Mouse (Mus musculus): ENCODE data around the gene Sh3gl1. TPM values are rescaled to one million over a fixed set of nuclear protein-coding genes. Genes with fewer than 3 reads are reported as not detected.

Gene Sh3gl1
- polyA plus RNA-seq, 1 experiment from 2014 or later = 44.9 TPM

GRCm38 (mm10) chr17:55969560-55969959 lies 66.9 kb downstream of the Sh3gl1 start:
- H3K27me3 ChIP-seq (ENCODE audit: control insufficient read depth, insufficient read depth, low read depth, low read length) = peaks cover 31% of the 10 kb centered on the region
- ATAC-seq (ENCODE audit: low read depth) = no peak
- H3K4me1 ChIP-seq (ENCODE audit: control insufficient read depth, low read depth, low read length) = no peaks in the 10 kb centered on the region
- no peaks in the 10 kb centered on the region; the same call in none of the 2 replicates for H3K36me3 ChIP-seq (ENCODE audit: control insufficient read depth, insufficient read depth)
- H3K27ac ChIP-seq (ENCODE audit: low read length) = no peak overlapping the region
- no peaks in the 10 kb centered on the region for H3K9me3 ChIP-seq (replicated peaks; ENCODE audit: control insufficient read depth, low read length)
- WGBS (ENCODE audit: insufficient replicate concordance) = 46% methylated on average over 14 of the region's 14 CpGs
- no peak overlapping the region for H3K4me3 ChIP-seq (ENCODE audit: low read depth, low read length)
- no peak overlapping the region for H3K4me2 ChIP-seq (ENCODE audit: low read depth, low read length)
- H3K9ac ChIP-seq (ENCODE audit: low read depth, low read length) = no peak overlapping the region

DNA sequence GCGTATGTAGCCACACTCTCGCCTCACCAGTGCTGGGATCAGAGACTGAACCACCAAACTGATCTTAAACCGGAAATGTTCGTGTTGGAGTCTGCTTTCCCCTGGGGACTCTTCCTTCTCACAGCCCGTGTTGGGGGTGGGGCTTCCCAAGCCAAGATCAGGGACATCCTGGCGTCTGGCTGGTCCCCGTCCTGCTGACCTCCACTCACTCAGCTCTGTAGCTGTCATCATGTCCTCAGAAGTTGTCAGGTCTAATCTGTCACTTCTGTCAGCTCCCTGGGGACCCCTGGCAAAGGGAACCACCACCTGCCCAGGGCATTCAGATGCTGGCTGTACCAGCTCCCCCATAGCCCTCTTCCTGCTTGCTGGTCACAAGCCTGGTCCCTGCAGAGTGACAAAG lies 68.2 kb downstream of the Sh3gl1 start:
- H3K9me3 ChIP-seq (replicated peaks; ENCODE audit: control insufficient read depth, low read length) = no peaks in the 10 kb centered on the region
- no peaks in the 10 kb centered on the region for H3K4me1 ChIP-seq (ENCODE audit: control insufficient read depth, low read depth, low read length)
- H3K27me3 ChIP-seq (ENCODE audit: control insufficient read depth, insufficient read depth, low read depth, low read length) = peaks cover 31% of the 10 kb centered on the region
- no peak overlapping the region for H3K27ac ChIP-seq (ENCODE audit: low read length)
- no peak overlapping the region for H3K4me3 ChIP-seq (ENCODE audit: low read depth, low read length)
- no peak for ATAC-seq (ENCODE audit: low read depth)
- 63% methylated on average over 7 of the region's 7 CpGs for WGBS (ENCODE audit: insufficient replicate concordance)
- no peaks in the 10 kb centered on the region; the same call in none of the 2 replicates for H3K36me3 ChIP-seq (ENCODE audit: control insufficient read depth, insufficient read depth)
- H3K9ac ChIP-seq (ENCODE audit: low read depth, low read length) = no peak overlapping the region
- no peak overlapping the region for H3K4me2 ChIP-seq (ENCODE audit: low read depth, low read length)

DNA sequence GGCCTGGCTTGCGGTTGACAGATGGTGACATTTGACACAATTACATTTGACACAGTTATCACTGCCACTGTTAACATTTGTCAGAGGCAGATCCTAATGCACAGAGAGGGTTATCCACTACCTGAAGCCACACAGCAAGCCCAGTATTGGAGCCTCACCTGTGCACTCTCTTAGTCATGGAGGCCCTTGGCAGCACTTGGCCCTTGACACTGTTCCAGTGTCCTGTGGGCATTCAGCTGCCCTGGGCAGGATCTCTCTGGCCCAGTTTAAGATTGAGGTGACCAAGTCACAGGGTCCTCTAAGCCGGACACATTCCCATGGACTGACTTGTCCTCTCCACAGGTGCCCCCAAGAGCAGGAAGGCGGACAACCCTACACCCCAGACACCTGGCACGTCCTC lies 69.2 kb downstream of the Sh3gl1 start:
- Histone ChIP-seq H3K9ac (ENCODE audit: low read depth, low read length) (no peak overlapping the region), H3K4me1 (ENCODE audit: control insufficient read depth, low read depth, low read length) (no peaks in the 10 kb centered on the region; the same call in 1 of the 2 replicates), H3K4me2 (ENCODE audit: low read depth, low read length) (no peak overlapping the region), H3K36me3 (ENCODE audit: control insufficient read depth, insufficient read depth) (no peaks in the 10 kb centered on the region; the same call in none of the 2 replicates), H3K27ac (ENCODE audit: low read length) (no peak overlapping the region), H3K27me3 (ENCODE audit: control insufficient read depth, insufficient read depth, low read depth, low read length) (peaks cover 31% of the 10 kb centered on the region), H3K9me3 (replicated peaks; ENCODE audit: control insufficient read depth, low read length) (no peaks in the 10 kb centered on the region), H3K4me3 (ENCODE audit: low read depth, low read length) (no peak overlapping the region)
- 79% methylated on average over 4 of the region's 4 CpGs for WGBS (ENCODE audit: insufficient replicate concordance)
- ATAC-seq (ENCODE audit: low read depth) = no peak

Other genes starting within 250 kb of the Sh3gl1 start
- 2.8 and 2.9 TPM in 2 replicates for gene Zfp119a, start 157.7 kb downstream of the Sh3gl1 start, polyA plus RNA-seq (2015; fragmentation: Nextera tagmentation; extraction: Ambion mirVana)
- gene Zfp959, start 144.5 kb downstream of the Sh3gl1 start, polyA plus RNA-seq (2015; fragmentation: Nextera tagmentation; extraction: Ambion mirVana) = 6.1 and 7.2 TPM in 2 replicates
- 2.5 and 2.8 TPM in 2 replicates for gene Zfp119b, start 87.1 kb downstream of the Sh3gl1 start, polyA plus RNA-seq (2015; fragmentation: Nextera tagmentation; extraction: Ambion mirVana)
- gene Ebi3, start 84.0 kb downstream of the Sh3gl1 start, polyA plus RNA-seq (2015; fragmentation: Nextera tagmentation; extraction: Ambion mirVana) = 7.6 and 9.8 TPM in 2 replicates
- 7.2 and 7.5 TPM in 2 replicates for gene Yju2, start 77.5 kb downstream of the Sh3gl1 start, polyA plus RNA-seq (2015; fragmentation: Nextera tagmentation; extraction: Ambion mirVana)
- 0.09 and 0.18 TPM in 2 replicates for gene Shd, start 66.2 kb downstream of the Sh3gl1 start, polyA plus RNA-seq (2015; fragmentation: Nextera tagmentation; extraction: Ambion mirVana)
- 0.22 and 0.26 TPM in 2 replicates for gene Fsd1, start 50.1 kb downstream of the Sh3gl1 start, polyA plus RNA-seq (2015; fragmentation: Nextera tagmentation; extraction: Ambion mirVana)
- gene Stap2, start 31.1 kb downstream of the Sh3gl1 start, polyA plus RNA-seq (2015; fragmentation: Nextera tagmentation; extraction: Ambion mirVana) = 3.5 and 4.5 TPM in 2 replicates
- 14.9 and 16.2 TPM in 2 replicates for gene Mpnd, start 30.9 kb downstream of the Sh3gl1 start, polyA plus RNA-seq (2015; fragmentation: Nextera tagmentation; extraction: Ambion mirVana)
- gene Chaf1a, start 3.8 kb upstream of the Sh3gl1 start, polyA plus RNA-seq (2015; fragmentation: Nextera tagmentation; extraction: Ambion mirVana) = 14.5 TPM in 2 replicates
- 14.1 and 15.3 TPM in 2 replicates for gene Ubxn6, start 38.4 kb upstream of the Sh3gl1 start, polyA plus RNA-seq (2015; fragmentation: Nextera tagmentation; extraction: Ambion mirVana)
- gene Hdgfl2, start 43.0 kb upstream of the Sh3gl1 start, polyA plus RNA-seq (2015; fragmentation: Nextera tagmentation; extraction: Ambion mirVana) = 36.1 and 37.2 TPM in 2 replicates
- 0.05 and 0.13 TPM in 2 replicates for gene Plin4, start 73.2 kb upstream of the Sh3gl1 start, polyA plus RNA-seq (2015; fragmentation: Nextera tagmentation; extraction: Ambion mirVana)
- 5.2 and 9.7 TPM in 2 replicates for gene Plin5, start 81.0 kb upstream of the Sh3gl1 start, polyA plus RNA-seq (2015; fragmentation: Nextera tagmentation; extraction: Ambion mirVana)
- 4.3 and 6.2 TPM in 2 replicates for gene Lrg1, start 85.4 kb upstream of the Sh3gl1 start, polyA plus RNA-seq (2015; fragmentation: Nextera tagmentation; extraction: Ambion mirVana)
- gene Sema6b, start 103.7 kb upstream of the Sh3gl1 start, polyA plus RNA-seq (2015; fragmentation: Nextera tagmentation; extraction: Ambion mirVana) = 0.81 and 1.3 TPM in 2 replicates
- gene Tnfaip8l1, start 125.8 kb upstream of the Sh3gl1 start, polyA plus RNA-seq (2015; fragmentation: Nextera tagmentation; extraction: Ambion mirVana) = 3.4 and 4.1 TPM in 2 replicates
- gene Mydgf, start 147.3 kb upstream of the Sh3gl1 start, polyA plus RNA-seq (2015; fragmentation: Nextera tagmentation; extraction: Ambion mirVana) = 56.2 and 56.4 TPM in 2 replicates
- gene Dpp9, start 182.3 kb upstream of the Sh3gl1 start, polyA plus RNA-seq (2015; fragmentation: Nextera tagmentation; extraction: Ambion mirVana) = 19.9 and 23.5 TPM in 2 replicates
- gene Fem1a, start 220.2 kb upstream of the Sh3gl1 start, polyA plus RNA-seq (2015; fragmentation: Nextera tagmentation; extraction: Ambion mirVana) = 5.2 and 5.7 TPM in 2 replicates
- gene Ticam1, start 240.2 kb upstream of the Sh3gl1 start, polyA plus RNA-seq (2015; fragmentation: Nextera tagmentation; extraction: Ambion mirVana) = 3.4 and 4.2 TPM in 2 replicates